Mouse (Mus musculus): ENCODE measurements around the gene Gcgr. TPM values are rescaled to one million over a fixed set of nuclear protein-coding genes. Genes with fewer than 3 reads are reported as not detected.

Gcgr gene
- polyA plus RNA-seq, 1 experiment, result 2.6 TPM

- peaks cover 12% of the 10 kb centered on the region for H3K4me1 ChIP-seq (ENCODE audit: control insufficient read depth, insufficient read depth, insufficient read length, low read length)
- no peaks in the 10 kb centered on the region for H3K36me3 ChIP-seq (ENCODE audit: control insufficient read depth, insufficient read depth, low read length)
- 88% methylated on average over 3 of the region's 3 CpGs for WGBS
- no peak for TF ChIP-seq CTCF (IDR thresholded peaks at IDR 0.05; ENCODE audit: extremely low read depth, insufficient read length, insufficient replicate concordance, low read depth, low read length)
- no peak for TF ChIP-seq POLR2A (IDR thresholded peaks at IDR 0.05; ENCODE audit: low read depth, low read length)
- H3K27ac ChIP-seq (ENCODE audit: insufficient read depth, low read depth, low read length), result no peak overlapping the region
- no peak overlapping the region for H3K4me3 ChIP-seq (ENCODE audit: low read depth, low read length)
- peaks cover 13% of the 10 kb centered on the region; the same call in 1 of the 2 replicates for H3K27me3 ChIP-seq (ENCODE audit: control insufficient read depth, insufficient read depth, low read length)
Observed at GRCm38 (mm10) chr11:120535804-120536203, 5.3 kb downstream of the Gcgr start.

- H3K36me3 ChIP-seq (ENCODE audit: control insufficient read depth, insufficient read depth, low read length), result no peaks in the 10 kb centered on the region
- no peaks in the 10 kb centered on the region for H3K27me3 ChIP-seq (ENCODE audit: control insufficient read depth, insufficient read depth, low read length)
- TF ChIP-seq POLR2A (IDR thresholded peaks at IDR 0.05; ENCODE audit: low read depth, low read length), result no peak
- TF ChIP-seq CTCF (IDR thresholded peaks at IDR 0.05; ENCODE audit: extremely low read depth, insufficient read length, insufficient replicate concordance, low read depth, low read length), result no peak
- WGBS, result 20% methylated on average over 3 of the region's 3 CpGs
- H3K4me1 ChIP-seq (ENCODE audit: control insufficient read depth, insufficient read depth, insufficient read length, low read length), result peaks cover 10% of the 10 kb centered on the region
- no peak overlapping the region for H3K4me3 ChIP-seq (ENCODE audit: low read depth, low read length)
- H3K27ac ChIP-seq (ENCODE audit: insufficient read depth, low read depth, low read length), result no peak overlapping the region
Observed at GRCm38 (mm10) chr11:120538485-120538884, 8.0 kb downstream of the Gcgr start.

- H3K27ac ChIP-seq (ENCODE audit: insufficient read depth, low read depth, low read length), result no peak overlapping the region
- H3K36me3 ChIP-seq (ENCODE audit: control insufficient read depth, insufficient read depth, low read length), result no peaks in the 10 kb centered on the region
- no peaks in the 10 kb centered on the region for H3K27me3 ChIP-seq (ENCODE audit: control insufficient read depth, insufficient read depth, low read length)
- peaks cover 10% of the 10 kb centered on the region for H3K4me1 ChIP-seq (ENCODE audit: control insufficient read depth, insufficient read depth, insufficient read length, low read length)
- 47% methylated on average over 8 of the region's 8 CpGs for WGBS
- TF ChIP-seq CTCF (IDR thresholded peaks at IDR 0.05; ENCODE audit: extremely low read depth, insufficient read length, insufficient replicate concordance, low read depth, low read length) (no peak), POLR2A (IDR thresholded peaks at IDR 0.05; ENCODE audit: low read depth, low read length) (no peak)
- H3K4me3 ChIP-seq (ENCODE audit: low read depth, low read length), result no peak overlapping the region
Observed at GRCm38 (mm10) chr11:120538955-120539284, 8.4 kb downstream of the Gcgr start.

DNA sequence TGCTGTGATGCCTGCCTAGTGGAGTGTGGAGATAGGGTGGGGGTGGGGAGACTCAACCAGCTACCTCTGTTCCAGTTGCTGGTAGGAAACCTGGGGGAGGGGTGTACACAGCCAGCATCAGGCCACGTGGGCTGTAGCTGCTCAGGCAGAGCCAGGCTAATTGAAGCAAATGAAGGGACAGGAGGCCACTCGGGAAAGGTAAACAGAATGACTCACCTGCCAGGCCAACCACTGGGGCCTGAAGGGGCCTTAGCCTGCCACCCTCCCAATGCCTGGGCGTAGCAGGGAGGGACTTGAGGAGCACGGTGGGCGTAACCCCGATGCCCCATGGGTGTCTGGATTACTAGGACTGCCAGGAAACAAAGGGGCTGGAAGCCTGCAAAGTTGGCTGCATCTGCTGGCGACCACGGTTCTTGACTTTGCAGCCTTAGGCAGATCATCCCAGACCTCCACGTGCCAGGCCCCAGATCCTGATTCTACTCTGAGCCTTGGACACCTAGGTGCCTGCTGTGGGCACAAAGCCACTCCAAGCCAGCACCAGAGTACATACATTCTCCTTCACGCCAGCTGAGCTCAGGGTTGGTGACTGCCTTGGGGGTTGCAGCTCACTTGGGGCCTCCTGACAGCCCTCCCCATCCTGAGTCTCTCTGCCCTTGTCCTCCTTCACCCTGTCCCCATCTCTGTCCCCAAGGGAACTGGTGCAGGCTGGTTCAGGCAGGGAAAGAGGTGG is 9.0 kb downstream of the Gcgr start:
- no peak overlapping the region for H3K4me3 ChIP-seq (ENCODE audit: low read depth, low read length)
- H3K4me1 ChIP-seq (ENCODE audit: control insufficient read depth, insufficient read depth, insufficient read length, low read length), result peaks cover 10% of the 10 kb centered on the region
- no peak for TF ChIP-seq POLR2A (IDR thresholded peaks at IDR 0.05; ENCODE audit: low read depth, low read length)
- TF ChIP-seq CTCF (IDR thresholded peaks at IDR 0.05; ENCODE audit: extremely low read depth, insufficient read length, insufficient replicate concordance, low read depth, low read length), result no peak
- 23% methylated on average over 10 of the region's 10 CpGs for WGBS
- no peaks in the 10 kb centered on the region for H3K27me3 ChIP-seq (ENCODE audit: control insufficient read depth, insufficient read depth, low read length)
- H3K36me3 ChIP-seq (ENCODE audit: control insufficient read depth, insufficient read depth, low read length), result no peaks in the 10 kb centered on the region
- no peak overlapping the region for H3K27ac ChIP-seq (ENCODE audit: insufficient read depth, low read depth, low read length)

- Histone ChIP-seq H3K36me3 (ENCODE audit: control insufficient read depth, insufficient read depth, low read length) (no peaks in the 10 kb centered on the region), H3K27ac (ENCODE audit: insufficient read depth, low read depth, low read length) (no peak overlapping the region), H3K4me1 (ENCODE audit: control insufficient read depth, insufficient read depth, insufficient read length, low read length) (peaks cover 19% of the 10 kb centered on the region), H3K4me3 (ENCODE audit: low read depth, low read length) (no peak overlapping the region), H3K27me3 (ENCODE audit: control insufficient read depth, insufficient read depth, low read length) (no peaks in the 10 kb centered on the region)
- WGBS, result 77% methylated on average over 4 of the region's 4 CpGs
- 0 out of 2 replicates have a peak, but pooled peaks have one; percentile 16 for TF ChIP-seq CTCF (IDR thresholded peaks at IDR 0.05; ENCODE audit: extremely low read depth, insufficient read length, insufficient replicate concordance, low read depth, low read length)
- TF ChIP-seq POLR2A (IDR thresholded peaks at IDR 0.05; ENCODE audit: low read depth, low read length), result no peak
Observed at GRCm38 (mm10) chr11:120541907-120542306, 11.4 kb downstream of the Gcgr start.

DNA sequence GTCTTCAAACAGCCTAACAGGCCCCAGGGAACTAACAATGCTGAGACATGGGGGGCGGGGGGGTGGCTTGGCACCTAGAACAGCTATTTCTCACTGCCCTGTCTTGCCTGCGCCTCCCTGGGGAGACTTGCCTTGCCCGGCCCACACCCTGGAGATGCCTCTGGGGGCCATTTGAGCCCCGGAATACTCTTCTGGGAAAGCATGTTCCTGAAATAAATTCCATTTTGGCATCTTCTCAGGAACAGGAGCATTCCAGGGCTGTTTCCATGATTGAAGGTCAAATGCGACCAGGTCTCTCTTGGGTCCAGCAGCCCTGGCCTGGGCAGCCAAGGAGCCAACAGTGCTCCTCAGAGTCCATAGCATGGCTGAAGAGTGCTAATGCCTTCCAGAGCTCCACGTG is 11.9 kb downstream of the Gcgr start:
- no peaks in the 10 kb centered on the region for H3K27me3 ChIP-seq (ENCODE audit: control insufficient read depth, insufficient read depth, low read length)

GRCm38 (mm10) chr11:120545964-120546363 is 15.5 kb downstream of the Gcgr start:
- no peak overlapping the region for H3K4me3 ChIP-seq (ENCODE audit: low read depth, low read length)
- H3K27me3 ChIP-seq (ENCODE audit: control insufficient read depth, insufficient read depth, low read length), result no peaks in the 10 kb centered on the region
- 88% methylated on average over 3 of the region's 3 CpGs for WGBS
- no peaks in the 10 kb centered on the region for H3K36me3 ChIP-seq (ENCODE audit: control insufficient read depth, insufficient read depth, low read length)
- H3K4me1 ChIP-seq (ENCODE audit: control insufficient read depth, insufficient read depth, insufficient read length, low read length), result peaks cover 25% of the 10 kb centered on the region; the same call in 1 of the 2 replicates
- H3K27ac ChIP-seq (ENCODE audit: insufficient read depth, low read depth, low read length), result no peak overlapping the region; the same call in 1 of the 2 replicates
- TF ChIP-seq CTCF (IDR thresholded peaks at IDR 0.05; ENCODE audit: extremely low read depth, insufficient read length, insufficient replicate concordance, low read depth, low read length) (no peak), POLR2A (IDR thresholded peaks at IDR 0.05; ENCODE audit: low read depth, low read length) (no peak)

More for the DNA sequence above, 11.9 kb downstream of the Gcgr start:
- Histone ChIP-seq H3K27ac (ENCODE audit: insufficient read depth, low read depth, low read length) (no peak overlapping the region), H3K36me3 (ENCODE audit: control insufficient read depth, insufficient read depth, low read length) (no peaks in the 10 kb centered on the region), H3K4me1 (ENCODE audit: control insufficient read depth, insufficient read depth, insufficient read length, low read length) (peaks cover 22% of the 10 kb centered on the region), H3K4me3 (ENCODE audit: low read depth, low read length) (no peak overlapping the region)
- TF ChIP-seq CTCF (IDR thresholded peaks at IDR 0.05; ENCODE audit: extremely low read depth, insufficient read length, insufficient replicate concordance, low read depth, low read length), result no peak
- TF ChIP-seq POLR2A (IDR thresholded peaks at IDR 0.05; ENCODE audit: low read depth, low read length), result no peak
- 91% methylated on average over 6 of the region's 6 CpGs for WGBS

Measured in small intestine, adult 2 months (tissue).